Mouse (Mus musculus) left cerebral cortex, adult 11 months (tissue): Measurements from ENCODE around the gene Robo3.
A peak's percentile ranks its signal among the peaks of the same experiment; 100 is the strongest.

ENCODE experiments used
- DNase-seq: peaks from one replicate; pipeline ENCODE4 v3.0.0; 2022; ENCODE audit warnings: low spot score

The Robo3 gene

DNA sequence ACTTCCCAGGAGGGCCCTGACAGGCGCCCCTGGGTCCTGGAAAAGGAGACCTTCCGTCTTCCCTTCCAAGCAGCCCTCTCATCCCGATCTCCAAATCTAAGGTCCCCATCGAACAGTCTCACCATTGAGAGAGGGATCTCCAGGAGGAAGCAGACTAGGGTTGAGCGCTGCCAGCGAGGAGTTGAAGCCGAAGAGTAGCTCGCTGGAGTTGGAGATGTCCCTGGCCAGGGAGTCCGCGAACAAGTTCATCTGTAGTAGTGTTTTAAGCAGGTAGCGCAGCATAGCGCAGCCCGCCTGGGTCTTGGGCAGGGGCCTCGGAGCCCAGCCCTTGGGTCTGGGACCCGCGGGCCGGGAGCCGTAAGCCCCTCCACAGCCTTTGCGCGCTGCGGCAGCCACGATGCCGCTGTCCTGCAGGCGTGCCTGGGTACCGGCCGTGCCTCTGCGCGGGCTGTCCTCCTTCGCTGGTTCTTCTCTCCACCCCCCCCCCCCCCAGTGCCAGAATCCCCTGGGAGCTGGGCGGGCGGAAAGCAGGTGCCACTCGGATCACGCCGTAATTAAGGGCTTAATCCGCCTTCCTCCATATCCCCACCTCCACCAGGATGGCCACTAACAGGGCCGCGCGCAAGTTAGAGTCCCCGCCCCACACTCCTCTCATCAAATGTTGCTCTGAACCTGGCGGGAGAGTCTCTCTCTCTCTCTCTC, at the start of gene Robo3:
Robo3 (minus strand) TSS at position 527 of the 702 bp plus-strand sequence.
- no peak for DNase-seq

DNA sequence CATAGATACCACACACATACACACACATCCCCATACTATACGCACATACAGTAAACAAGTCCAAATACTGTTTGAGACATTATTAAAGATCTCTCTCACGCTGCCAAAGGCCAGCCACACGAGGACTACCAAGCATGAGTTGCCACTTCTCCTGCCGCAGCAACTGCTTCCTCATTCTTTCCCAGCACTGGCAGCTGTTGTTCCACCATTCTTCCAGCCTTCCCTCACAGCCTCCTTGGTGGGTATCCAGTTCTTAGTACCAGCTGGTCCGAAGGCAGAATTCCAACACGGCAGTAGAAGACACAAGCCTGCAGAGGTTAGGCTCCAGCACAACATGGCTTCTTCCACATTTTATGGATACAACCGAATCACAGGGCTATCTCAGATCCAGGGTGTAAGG, 41.9 kb upstream of the Robo3 start:
- DNase-seq: no peak

DNA sequence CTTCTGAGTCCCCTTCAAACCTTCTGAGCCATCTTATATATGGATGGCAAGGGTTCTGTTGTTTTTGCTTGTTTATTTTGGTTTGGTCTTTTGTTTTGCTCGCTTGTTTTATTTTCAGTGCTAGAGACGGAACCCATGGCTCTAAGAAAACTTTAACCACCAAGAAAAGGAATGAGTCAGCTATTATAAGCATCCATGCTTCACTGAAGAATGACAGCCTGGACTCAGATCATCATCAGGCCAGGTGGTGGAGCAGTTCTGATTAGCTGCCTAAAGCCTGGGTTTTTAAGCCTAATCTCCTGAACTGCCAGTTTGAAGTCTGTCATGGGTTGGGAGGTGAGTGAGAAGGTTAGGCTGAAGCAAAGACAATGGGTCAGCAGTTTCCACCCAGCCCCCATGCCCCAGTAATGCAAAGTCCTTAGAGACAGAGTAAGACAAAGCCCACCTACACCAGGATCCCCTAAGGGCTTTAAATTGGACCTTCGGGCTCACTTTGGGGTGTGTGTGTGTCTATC, 40.6 kb upstream of the Robo3 start:
- no peak for DNase-seq

DNA sequence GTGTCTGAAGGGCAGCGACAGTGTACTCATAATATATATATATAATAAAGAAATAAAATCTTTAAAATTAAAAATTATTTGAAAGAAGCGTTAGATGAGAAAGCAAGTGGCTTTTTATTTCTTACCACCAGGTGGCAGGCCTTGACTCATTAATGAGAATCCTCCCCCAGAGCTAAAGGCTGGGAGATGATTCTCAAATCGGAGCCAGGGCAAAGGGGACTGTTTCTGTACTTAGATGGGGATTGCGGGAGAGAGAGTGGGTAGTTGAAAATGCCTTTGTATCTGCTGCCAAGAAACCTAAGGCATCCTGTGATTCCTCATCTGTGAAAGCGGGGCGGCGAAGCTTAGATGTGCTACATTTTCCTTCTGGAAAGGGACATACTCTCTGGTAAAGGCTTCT, 29.7 kb upstream of the Robo3 start:
- no peak for DNase-seq

DNA sequence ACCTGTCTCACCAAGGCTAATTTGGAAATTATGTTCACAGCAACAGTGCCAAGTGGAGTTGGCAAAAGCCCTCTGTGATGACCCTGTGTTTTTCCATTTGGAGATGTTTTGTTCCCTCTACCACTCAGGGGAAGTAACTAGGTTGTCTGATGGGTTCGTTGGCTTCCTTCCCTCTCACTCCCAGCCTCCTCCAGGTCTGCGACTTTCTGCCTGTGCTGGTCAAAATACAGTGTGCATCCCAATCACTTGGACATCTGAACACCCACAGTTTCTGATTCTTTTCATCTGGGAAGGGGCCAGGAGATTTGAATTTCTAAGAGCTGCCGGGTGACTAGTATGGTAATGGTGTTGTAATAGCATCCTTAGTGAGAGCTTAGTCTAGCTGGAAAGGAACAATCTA, 28.5 kb upstream of the Robo3 start:
- DNase-seq: no peak

DNA sequence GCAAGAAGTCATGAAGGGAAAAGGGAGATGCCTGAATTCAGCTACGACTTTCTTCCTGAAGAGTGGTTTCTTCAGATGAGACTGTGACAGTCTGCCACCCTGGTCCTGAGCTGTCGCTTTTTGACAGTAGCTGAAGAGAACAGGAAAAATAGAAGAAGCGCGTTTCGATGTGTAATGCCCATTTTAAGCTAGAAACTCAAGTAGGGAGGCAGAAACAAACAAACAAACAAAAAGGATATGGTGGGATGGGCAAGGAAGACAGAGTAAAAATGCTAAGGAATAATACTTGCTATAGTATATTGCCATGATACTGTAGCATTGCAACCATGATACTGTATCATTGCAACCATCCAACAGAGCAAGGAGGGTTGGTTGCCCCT, 27.9 kb upstream of the Robo3 start:
- DNase-seq: no peak

DNA sequence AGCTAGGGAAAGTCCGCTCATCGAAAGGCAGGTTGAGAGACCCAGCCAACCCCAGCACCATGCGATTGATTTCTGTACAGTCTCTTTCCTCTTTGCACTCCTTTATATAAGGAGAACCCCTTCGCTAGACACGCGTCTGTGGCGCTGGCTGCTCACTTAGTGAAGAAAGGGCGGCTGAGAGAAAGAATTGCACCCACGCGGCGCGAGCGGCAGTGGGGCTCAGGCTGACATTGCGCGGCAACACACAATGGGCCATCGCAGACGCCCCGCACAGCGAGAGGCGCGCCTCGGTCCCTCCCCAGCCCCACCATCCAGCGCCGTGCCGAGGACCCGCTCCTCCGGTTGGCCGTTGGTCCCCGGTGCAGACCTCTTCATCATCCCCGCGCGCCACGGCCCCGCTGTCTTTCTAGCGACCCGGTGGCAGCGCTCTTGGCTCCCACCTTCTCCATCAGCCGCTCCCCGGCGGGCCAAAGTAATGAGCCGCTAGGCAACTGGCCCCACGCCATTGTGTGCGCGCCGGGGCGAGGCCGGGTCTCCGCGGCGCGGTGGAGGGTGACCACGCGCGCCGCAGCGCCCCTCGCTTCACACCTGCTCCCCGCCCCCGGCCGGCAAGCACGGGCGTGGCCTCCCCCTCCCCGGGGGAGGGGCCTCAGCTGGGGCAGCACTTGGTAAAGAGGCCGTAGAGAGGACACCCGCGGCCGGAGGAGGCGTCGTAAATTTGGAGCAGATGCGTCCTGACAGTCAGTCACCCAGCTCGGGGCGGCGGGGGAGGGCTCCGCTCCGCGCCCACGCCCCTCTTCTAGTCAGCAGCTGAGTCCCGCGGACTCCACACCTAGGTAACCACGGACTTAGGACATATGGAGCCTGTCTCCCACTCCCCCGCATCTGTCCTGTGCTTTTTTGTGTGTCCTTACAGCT, 27.3 kb upstream of the Robo3 start:
- DNase-seq: no peak

DNA sequence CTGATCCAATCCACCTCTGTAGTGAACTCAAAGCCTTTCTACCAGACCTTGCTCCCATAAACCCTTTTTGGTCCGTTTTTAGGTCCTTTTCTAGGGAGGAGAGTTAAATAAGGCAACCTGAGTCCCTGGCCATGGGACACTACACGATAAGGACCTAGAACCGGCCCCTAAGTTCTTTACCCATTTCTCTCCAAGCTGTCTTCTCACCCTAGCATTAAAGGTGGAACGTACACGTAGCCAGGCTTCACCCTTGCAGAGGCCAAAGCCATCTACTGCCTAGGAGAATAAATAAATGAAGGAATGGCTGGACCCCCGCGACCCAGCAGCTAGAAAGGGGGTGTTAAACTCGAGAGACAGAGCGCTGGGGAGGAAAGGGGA, 26.6 kb upstream of the Robo3 start:
- no peak for DNase-seq

DNA sequence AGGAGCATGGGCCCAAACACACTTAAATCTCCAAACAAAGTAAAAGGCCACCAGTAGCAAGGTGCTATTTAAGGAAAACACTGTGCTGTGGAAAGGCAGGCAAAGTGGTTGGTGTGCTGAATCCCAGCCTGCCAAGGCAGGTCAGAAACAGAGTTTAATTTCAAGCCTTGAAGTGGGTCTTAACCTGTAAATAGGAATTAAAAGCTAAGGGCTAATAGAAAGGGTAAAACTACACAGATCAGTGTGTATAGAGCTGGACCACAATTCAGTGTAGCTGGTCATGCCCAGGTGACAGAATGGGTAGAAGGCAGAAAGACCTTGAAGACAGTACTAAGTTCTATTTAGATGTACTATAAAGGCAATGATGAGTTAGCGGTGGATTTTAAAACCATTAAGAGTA, 24.1 kb upstream of the Robo3 start:
- DNase-seq: no peak

DNA sequence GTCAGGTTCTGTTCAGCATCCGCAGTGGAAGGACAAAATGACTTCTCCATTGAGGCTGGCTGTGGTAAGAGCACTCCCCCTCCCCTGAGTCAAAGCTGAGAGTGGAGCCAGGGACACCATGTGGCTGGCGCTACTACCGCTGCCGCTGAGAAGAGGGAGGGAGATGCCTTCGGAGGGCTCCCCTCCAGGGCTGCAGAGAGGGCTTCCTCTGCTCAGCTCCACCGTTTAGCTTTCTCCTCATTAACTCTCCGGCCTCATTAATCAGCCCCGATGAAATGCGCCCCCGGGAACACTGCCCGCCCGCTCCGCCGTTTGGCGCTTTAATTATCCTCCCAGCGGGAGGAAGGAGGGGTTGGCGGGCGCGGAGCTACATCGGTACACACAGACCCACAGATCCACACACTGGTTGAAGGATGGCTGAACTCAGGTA, 23.4 kb upstream of the Robo3 start:
- DNase-seq: no peak

DNA sequence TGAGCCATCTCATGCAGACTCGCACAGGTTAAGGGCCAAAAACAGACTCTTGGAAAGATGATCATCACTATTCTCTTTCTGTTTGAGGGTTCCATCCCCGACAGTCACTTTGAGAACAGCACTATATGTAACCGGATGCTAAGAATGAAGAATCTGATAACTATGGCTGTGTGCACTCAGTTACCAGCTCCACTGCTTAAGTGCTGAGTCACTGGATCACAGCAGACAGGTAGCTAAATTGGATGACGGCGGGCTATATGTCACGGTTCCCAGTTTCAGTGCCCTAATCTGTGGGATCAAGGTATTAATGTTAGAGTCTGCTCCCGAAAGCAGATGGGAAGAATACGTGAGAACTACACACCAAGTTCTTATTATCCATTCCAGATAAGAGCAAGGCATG, 22.8 kb upstream of the Robo3 start:
- no peak for DNase-seq

DNA sequence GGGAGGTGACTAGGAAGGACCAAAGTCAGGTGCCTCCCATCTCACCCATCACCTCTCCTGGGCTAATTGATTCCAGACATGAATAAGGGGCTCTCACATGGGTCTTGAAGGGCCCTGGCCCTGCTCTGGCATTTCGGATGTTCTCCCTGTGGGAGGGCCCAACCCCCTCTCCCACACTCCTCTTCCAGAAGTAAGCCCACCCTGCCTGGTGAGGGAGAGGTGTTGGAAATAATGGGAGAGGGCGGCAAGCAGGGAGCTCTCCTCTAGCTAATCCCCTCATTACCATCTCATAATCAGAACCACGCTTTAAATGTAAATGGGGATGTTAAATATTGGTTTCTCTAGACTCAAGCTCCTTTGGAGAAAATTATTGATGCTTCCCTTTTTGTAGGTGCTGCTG, 21.9 kb upstream of the Robo3 start:
- DNase-seq: no peak

DNA sequence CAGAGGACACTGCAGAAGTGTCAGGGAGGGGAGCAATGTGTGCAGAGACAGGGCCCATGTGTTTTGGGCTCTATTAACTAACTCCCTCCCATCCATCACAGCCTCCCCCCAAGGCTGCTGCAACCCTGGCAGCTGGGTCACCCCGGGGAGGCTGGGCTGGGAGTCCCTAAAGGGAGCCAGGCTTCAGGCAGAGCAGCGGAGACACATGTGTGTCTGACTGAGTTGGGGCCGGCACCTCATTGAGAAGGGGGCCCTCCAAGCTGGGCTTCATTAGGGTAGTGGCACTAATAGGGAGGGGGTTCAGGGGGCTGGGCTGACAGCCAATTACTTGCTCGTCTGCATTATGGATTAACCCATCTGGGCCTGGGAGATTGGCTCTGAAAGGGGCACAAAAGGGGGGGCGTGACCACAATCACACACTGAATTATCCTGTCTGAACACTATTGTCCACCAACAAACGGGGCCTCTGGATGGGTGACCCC, 21.0 kb upstream of the Robo3 start:
- no peak for DNase-seq

DNA sequence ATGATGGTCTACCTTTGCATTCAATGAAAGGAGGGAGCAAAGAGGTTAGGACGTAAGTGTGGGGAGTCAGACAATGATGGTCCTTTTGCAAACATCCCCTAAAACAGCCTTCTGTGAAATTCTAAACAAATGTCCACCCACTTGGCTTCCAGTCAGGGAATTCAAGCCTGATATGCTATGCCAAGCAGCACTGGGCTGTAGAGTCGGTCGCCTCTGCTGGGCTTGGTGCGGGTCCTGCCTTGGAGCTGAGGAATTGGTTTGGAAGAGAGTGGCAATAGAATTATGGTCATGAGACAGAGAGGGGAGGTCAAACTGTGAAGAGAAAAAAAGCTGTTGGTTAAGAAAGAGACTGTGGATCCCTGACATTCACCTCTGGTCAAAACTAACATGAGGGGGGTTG, 20.3 kb upstream of the Robo3 start:
- DNase-seq: no peak

DNA sequence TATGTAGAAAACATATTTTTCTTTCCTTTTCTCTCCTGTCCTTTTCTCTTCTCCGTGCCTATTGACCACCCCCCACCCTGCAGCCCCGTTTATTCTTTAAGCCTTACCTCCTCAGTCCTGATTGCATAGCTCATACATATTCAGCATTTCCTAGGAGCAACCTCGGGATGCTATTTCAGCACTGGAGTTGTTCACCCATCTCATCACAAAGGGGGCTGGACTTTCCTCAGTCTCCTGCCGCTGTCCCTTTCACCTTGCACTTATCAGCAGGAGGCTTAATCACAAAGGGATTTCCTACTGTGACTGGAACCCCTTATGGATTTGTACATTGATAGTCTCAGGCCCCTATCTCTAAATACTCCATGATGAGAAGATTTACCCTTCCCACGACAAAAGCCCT, 19.4 kb upstream of the Robo3 start:
- DNase-seq: no peak

DNA sequence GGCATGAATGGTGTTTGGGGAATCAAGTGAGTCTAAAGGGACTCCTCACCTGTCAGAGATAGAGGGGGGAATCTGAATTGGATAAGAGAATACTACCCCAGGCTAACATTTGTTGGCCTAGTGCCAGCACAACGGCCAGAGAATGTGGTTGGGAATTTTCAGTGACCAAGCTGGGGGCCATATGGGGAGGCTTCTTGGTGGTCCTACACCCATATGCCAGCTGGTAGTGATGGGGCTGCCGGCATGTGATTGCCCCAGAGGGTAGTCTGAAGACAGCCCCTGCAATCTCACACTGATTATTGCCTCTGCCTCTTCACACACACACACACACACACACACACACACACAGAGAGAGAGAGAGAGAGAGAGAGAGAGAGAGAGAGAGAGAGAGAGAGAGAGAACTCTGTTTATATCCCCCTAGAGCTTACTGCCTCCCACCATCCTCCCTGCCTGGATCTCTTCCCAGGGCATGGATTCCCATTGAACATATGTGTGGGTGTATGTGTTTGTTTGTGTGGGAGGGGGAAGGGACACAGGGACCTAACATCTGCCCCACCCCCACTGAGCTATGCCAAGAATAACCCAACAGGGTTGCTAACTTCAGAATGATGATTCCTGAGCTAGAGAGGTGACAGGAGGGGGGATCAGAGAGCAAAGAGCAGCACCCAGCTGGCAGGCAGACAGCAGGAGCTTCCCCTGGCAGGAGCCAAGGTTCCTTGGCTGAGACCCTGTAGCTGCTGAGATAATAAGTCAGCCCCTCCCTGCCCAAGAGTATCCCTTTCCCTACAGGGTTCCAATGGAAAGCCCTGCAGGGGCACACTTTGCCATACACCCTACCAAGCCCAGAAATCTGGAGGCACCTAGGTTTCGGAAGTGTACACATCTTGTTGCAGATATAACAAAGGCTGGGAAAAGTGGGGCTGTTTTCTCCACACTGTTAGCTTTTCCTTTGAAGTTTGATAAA, 5.0 kb upstream of the Robo3 start:
- no peak for DNase-seq

DNA sequence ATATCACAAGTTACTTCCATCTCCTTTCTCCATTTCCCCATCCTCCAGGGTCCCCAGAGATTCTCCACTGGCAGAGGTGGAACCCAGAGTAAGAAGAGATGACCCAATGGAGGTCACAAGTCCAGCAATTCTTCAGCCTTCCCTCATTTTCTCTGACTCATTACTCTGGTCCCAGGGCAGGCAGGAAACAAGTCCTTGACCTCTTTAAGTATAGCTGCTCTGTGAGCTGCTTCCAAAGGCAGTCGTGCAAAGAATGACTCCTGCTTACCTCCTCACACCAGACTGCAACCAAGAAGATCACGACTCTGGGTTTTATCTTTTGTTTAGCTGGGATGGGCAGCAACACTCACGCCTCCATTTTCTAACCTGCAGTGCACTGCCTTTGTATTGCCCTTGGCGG, 2.6 kb upstream of the Robo3 start:
- no peak for DNase-seq

DNA sequence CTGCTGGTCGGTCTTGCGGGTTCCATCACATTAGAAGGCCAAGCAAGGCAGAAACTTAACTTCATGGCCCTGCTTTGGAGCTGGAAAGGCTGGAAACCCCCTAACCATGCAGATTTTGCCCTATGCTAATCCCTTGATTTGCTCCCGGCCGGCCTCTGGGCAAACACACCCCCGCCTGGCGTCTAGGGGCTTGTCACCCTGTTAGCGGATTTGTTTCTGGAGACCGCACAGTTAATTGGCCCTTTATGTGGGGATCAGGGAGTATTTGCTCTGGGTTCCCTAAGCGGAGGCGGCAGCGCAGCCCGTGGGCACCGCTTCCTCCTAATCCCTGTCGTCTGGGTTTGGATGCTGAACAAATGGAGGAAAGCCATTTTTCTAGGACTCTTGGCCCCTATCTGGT, 1.9 kb upstream of the Robo3 start:
- no peak for DNase-seq

DNA sequence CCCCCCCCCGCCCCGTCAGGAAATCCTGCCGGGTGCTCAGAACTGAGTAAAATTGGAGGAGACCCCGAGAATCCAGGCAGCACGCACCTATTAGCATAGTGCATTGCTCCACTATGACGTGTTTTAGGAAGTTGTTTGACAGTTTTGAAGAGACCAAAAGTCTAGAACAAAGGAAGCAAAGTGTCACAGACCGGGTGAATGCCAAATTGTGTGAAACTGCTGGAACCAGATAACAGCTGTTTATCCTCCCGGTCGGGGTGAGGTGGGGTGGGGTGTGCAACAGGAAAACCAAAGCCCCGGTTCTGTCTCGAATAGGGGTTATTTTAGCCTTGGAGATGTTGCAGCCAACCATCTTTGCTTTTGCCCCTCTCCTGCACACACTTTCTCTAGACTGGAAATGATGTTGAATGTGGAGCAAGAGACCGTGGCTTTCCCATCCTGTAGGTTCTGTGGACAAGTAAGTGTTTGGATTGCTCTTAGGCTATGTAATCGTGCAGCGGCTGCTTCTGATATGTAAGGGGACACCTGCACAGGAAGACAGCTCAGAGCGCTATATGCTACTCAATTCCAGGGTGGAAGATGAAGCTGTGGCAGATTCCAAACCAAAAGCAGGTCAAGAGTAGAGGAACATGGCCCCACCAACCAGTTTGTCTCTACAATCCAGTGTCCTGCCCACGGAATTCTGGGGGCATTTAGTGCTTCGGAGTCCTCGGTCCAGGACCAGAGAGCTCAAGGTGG, 946 bp upstream of the Robo3 start:
- DNase-seq: no peak

DNA sequence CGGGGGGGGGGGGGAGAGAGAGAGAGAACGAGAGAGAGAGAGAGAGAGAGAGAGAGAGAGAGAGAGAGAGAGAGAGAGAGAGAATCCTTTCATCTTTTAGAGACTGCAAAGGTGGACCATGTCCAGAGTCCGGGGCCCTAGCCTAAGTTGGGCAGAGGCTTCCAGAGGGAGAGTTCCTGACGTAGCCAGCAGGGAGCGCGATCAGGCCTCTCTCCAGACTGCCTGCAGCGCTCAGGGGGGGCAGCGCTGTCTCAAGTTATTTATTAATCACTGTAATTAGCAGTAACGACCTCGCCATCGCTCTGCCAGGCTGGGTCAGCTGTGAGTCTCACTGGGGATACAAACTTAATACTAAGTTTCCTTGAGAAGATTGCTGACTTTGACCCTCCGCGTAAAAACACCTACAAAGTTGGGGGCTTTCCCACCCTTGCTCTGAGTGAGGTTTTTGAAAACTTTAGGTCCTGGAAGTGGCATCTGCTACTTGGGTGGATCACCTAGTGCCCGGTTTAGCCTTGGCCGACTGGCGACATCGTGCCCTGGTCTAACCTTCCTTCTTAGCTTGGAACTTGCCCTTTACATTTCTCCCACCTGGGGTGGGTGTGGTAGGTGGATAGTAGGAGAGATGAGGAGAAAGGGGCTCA, 900 bp downstream of the Robo3 start:
- no peak for DNase-seq

DNA sequence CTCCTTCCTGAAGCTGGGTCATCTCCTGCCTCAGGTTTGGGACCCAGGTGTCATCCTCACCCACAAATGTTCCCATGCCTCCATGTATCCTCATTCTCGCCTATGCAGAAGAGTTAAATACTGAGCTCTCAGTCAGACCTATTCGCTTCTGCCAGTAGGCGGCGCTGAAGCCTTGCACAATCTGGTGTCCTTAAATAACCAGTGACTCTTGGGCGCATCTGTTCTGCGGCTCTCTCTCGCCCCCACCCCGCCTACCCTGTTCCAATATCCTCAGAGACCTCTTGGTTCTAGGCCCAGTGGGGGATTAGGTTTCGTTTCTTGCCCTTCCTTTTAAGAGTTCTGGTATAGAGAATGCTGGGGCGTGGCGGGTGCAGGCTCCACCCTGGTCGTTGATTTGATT, 2.5 kb downstream of the Robo3 start:
- peak; percentile 90 for DNase-seq
